Mouse (Mus musculus): Measurements from ENCODE around the gene Nadk2. TPM values are rescaled to one million over a fixed set of nuclear protein-coding genes. Genes with fewer than 3 reads are reported as not detected.

Nadk2 gene
- total RNA-seq, 2 experiments from 2014 or later = 48.8 to 50.5 TPM

GRCm38 (mm10) chr15:9087895-9088682, 17.0 kb downstream of the Nadk2 start:
- no peak for DNase-seq

DNA sequence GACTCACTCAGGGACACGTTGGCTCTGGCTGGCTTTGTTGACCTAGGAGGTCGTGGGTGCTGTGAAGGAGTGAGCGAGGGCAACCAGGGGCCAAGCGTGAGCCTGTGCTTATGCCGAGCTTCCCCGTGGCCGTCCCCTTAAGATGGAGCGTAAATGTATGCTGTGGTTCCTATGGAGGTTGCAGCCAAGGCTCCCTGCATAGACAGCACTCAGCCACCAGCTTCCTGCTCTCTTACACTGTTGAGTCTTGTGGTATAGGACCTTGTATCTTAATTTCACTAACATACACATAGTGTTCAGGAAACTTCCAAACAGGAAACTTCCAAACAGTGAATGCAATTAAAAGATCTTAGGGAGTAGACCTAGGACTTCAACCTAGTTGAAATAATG, 17.6 kb downstream of the Nadk2 start:
- DNase-seq = no peak

GRCm38 (mm10) chr15:9089136-9089720, 18.2 kb downstream of the Nadk2 start:
- no peak for DNase-seq

- DNase-seq = no peak
Observed at GRCm38 (mm10) chr15:9090662-9091061, 19.6 kb downstream of the Nadk2 start.

GRCm38 (mm10) chr15:9093598-9094365, 22.7 kb downstream of the Nadk2 start:
- no peak for DNase-seq

- DNase-seq = peak; percentile 47
Observed at GRCm38 (mm10) chr15:9094366-9094750, 23.3 kb downstream of the Nadk2 start.

DNA sequence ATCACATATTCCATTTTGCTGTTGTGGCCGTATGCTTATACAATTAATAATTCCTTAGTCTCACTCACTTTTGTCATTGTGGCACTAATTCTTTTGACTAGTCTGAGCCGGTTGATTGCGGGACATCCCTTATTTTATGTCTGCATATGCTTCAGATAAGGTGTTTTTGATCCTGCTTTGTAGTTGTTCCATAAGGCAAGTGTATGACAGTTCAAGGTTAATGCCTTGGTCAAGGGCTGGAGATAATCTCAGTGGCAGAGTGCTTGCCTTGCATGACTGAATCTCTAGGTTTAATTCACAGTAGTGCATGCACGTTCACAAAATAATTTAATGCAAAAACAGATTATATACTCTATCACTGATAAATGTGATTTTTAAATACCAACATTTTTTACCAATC, 25.8 kb downstream of the Nadk2 start:
- no peak for DNase-seq

DNA sequence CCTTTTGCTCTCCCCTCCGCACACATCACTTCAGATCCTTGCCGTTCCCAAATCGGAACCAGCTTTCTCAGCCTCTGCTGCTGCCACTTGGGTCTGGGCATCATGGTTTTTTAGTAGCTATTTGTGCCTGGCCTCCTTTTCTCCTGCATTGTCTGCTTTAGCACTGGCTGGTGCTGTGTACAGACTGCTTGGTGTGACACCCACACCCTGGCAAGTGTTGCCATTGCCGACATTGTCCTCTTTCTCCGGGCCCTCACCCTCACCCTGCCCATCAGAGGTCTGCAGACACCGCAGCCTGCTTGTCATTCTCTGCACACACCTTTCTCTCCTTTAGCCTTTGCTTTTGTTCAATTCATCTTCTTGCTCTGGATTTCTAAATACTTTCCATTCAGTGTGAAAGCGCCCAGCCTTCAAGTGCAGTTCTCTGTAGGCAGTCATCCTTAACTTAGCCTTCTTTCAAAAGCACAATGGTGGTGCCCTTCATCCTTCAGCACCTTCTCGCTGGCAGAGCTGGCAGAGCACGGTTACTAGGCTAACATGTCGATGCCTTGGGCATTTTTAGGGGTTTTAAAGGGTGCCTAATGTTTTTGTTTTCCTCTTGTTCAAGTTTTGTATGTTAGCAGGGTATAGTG, 29.5 kb downstream of the Nadk2 start:
- DNase-seq = no peak

- no peak for DNase-seq
Observed at GRCm38 (mm10) chr15:9106303-9107074, 35.4 kb downstream of the Nadk2 start.

DNA sequence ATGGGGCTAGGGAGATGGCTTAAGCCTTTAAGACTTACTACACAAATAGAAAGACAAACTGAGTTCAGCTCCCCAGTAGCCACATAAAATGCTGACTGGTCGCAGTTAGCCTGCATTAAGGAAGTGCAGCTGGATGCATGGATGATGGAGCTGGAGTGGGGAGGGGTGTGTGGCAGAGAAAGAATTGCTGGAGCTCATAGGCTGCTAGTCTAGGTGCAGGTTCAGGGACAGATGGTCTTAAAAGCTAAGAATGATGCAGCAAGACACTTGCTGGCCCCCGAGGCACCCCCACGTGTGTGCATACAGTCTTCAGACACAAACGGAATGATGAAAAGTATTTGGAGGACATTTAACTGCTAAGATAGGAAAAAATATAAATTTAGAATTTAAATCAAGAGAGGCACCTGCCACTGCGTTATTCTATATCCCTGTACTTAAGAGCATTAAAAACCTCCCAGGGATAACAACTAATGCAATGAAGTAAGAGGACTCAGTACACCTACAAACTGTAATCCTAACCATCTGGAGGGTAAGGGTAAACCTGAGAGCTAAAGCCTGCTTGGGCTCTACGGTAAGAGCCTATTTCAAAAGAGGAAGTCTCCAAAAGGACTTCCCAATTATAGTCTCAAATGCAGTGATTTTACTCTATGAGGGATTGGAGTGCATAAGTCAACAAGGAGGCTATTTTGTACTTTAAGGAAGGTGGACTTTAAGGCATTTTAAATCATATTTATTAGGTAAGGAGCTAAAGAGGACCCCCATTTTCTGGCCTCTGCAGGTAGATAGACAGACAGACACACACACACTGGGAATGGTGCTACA, 39.7 kb downstream of the Nadk2 start:
- no peak for DNase-seq

DNA sequence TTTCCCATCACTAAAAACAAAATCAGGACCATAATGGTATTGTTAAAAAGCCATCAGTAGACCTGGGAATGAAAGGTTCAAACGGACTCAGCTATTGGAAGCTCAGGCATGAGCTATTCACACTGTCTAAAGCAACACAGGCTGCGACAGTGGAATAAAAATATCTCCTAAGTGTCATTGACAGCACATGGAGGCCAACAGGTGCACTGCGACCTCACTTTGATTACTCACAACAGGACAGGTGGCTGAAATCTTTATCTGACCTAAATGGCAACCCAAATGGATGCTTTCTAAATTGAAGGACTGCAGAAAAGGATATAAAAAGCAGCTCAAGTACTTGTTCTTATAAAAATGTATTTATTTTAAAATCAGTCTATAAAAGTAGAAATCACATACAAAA, 40.6 kb downstream of the Nadk2 start:
- DNase-seq = no peak

DNA sequence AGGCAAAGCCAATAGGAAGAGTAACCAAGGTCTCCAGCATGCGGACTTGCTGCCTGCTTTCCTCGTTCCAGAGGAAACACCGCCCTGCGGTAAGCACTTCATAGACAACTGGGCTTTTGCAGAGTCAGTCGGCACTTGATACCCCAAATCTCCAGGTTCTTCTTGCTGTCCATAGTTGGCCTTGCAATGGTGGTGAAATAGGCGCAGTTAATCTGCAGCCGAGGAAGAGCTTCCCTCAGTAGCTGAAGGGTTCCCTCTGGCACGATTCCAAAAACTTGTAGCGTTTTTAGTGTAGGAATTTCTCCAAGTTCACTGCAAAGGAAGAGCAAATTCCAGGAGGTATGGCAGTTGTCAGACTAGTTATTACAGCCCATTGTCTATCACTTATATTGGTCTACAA, 42.5 kb downstream of the Nadk2 start:
- DNase-seq = no peak

- DNase-seq = no peak
Observed at GRCm38 (mm10) chr15:9114131-9114530, 43.1 kb downstream of the Nadk2 start.

- no peak for DNase-seq
Observed at GRCm38 (mm10) chr15:9114599-9114998, 43.5 kb downstream of the Nadk2 start.

DNA sequence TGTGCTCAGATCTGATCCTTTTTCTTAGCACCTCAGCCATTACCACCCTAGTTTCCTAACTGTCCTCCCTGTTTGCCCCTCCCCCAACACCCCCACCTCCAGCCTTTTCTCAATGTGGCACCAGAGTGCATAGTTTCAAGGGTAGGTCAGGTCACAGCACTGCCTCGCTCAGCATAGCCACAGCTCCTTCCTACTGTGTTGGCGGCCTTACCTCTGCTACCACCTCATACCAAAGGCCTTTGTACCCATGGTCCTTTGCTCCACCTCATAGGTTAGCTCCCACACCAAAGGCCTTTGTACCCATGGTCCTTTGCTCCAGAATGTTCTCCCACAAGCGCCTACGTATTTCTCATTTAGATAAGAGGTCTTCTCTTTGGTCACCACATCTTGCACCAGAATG, 47.8 kb downstream of the Nadk2 start:
- DNase-seq = no peak

- DNase-seq = peak; percentile 59
Observed at GRCm38 (mm10) chr15:9120081-9120480, 49.0 kb downstream of the Nadk2 start.

- DNase-seq = no peak
Observed at GRCm38 (mm10) chr15:9122989-9123388, 51.9 kb downstream of the Nadk2 start.

DNA sequence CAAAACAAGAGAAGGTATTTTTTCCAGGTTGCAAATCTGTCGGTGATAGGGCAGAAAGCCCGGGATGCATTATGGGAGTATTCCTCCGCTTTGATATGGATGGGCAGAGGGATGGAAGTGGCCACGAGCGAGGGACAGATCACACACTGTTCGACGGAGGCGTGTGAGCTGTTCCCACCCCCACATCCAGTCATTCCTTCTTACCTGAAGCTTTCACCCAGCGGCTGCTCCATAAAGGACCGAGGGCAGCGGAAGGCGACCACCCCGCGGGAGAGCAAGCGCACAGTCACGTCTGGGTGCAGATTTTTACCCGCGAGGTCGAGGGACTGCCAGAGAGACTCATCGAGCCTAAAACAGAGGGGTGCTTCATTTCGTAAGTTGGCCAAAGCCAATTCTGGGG, 53.8 kb downstream of the Nadk2 start:
- no peak for DNase-seq

GRCm38 (mm10) chr15:9127051-9127791, 56.2 kb downstream of the Nadk2 start:
- no peak for DNase-seq

DNA sequence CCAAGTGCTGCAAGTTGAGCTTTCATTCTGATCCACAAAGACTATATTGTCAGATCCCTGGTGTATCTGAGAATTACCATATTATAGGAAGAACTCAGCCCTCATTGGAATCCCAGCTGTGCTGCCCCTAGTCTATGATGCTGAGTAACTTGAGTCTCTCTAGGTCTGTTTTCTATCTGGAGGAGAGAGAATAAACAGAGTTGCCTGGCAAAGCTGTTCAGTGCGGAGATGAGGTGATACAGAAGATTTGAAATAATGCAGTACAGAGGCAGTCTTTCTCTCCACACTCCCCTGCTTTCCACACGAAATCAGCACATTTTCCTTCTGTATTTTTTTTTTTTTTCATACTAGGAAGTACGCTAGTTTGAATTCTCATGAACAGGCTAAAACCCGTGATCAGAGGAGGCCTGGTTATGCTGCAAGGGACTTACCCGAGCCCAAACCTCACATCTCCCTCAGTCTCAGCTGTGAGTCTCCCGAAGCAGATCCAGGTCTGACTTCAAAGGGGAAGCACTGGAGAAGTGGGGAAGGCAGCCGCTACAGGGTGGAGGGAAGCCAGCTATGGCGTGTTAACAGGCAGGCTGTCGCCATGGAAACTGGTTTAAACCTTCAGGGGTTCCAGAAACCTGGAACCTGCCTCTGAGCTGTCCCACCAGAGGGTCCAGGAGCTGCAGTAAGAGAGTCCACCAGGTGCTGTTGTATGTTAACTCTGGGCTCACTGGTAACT, 59.9 kb downstream of the Nadk2 start:
- no peak for DNase-seq
